Mouse (Mus musculus) v-Abl transformed pro-B cells (cell line): Measurements from ENCODE around the gene B3gnt6.

ENCODE experiments used
- in situ Hi-C, 2 experiments: fragments of 400-800 bp; cut with MboI; formaldehyde crosslinking; loops; one replicate each; pipeline ENCODE4 v1.15.1; 2025; ENCODE audit not compliant: unreplicated experiment in 2 of 2

Gene B3gnt6

GRCm38 (mm10) chr7:98155546-98156279 lies 43.6 kb downstream of the B3gnt6 start:
- in situ Hi-C loops: loop anchor here in 1 of 2 experiments (10.0 to 25.0 kb wide), 3 partner anchors 129 to 457 kb away; no protein-coding TSS in a partner anchor

DNA sequence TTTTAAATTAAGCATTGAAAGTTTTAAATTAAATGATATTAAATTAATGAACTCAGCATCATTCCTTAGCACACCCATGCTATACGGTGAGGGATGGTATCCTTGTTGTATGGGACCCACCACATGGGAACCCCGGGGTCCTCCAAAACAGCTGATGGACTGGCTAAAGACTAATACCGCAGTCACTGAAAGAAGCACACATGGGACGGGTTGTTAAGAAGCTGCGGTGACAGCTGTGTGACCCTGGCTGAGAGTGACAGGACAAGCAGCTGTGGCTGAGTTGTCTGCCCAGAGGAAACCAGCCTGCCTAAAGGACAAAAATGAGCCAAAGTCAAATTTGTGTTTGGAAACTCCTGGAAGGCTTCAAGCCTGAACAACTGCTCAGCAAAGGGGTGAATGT lies 45.4 kb downstream of the B3gnt6 start:
- in situ Hi-C loops: loop anchor here (5.0 to 25.0 kb wide), 4 partner anchors 38 to 458 kb away; no protein-coding TSS in a partner anchor

GRCm38 (mm10) chr7:98153345-98153744 lies 45.9 kb downstream of the B3gnt6 start:
- in situ Hi-C loops: loop anchor here (5.0 to 25.0 kb wide), 4 partner anchors 39 to 459 kb away; no protein-coding TSS in a partner anchor

DNA sequence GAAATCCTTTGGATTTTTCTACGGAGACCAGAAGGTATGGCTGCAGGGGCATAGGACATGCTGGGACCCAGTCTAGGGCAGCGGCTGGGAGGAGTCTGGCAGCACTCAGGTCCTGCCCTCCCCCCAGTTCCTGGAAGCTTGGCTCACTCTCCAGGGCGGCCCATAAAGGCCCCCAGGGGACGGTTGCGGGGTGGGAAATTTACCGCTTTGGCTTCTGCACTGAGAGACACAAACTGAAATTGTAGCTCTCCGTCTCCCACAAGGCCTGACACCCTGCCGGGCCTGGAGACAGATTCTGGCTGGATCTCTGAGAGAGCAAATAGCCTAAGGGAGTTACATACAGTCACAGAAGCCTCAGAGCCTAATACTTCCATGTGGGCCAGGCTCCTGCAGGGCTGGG lies 46.9 kb downstream of the B3gnt6 start:
- in situ Hi-C loops: loop anchor here (5.0 to 25.0 kb wide), 4 partner anchors 40 to 460 kb away; no protein-coding TSS in a partner anchor

DNA sequence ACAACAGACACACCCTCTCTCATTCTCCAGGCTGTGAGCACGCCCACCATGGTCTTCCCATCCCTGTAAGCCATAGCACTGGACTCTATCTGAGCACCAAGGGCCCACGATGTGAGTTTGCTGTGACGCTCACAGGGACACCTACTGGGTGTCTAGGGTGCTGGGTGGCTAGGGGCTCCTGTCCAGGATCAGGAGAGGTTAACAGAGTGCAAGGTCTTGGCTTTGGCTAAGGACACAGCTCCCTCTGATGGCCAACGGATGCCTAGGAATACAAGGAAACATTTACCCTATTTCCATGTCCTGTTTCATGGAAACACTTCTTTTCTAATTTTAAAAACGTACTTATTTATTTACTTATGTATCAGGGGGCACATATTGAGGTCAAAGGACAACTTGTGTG lies 48.8 kb downstream of the B3gnt6 start:
- in situ Hi-C loops: loop anchor here (5.0 to 25.0 kb wide), 4 partner anchors 42 to 462 kb away; no protein-coding TSS in a partner anchor

GRCm38 (mm10) chr7:98149802-98150201 lies 49.5 kb downstream of the B3gnt6 start:
- in situ Hi-C loops: loop anchor here (5.0 to 25.0 kb wide), 4 partner anchors 42 to 462 kb away; no protein-coding TSS in a partner anchor

DNA sequence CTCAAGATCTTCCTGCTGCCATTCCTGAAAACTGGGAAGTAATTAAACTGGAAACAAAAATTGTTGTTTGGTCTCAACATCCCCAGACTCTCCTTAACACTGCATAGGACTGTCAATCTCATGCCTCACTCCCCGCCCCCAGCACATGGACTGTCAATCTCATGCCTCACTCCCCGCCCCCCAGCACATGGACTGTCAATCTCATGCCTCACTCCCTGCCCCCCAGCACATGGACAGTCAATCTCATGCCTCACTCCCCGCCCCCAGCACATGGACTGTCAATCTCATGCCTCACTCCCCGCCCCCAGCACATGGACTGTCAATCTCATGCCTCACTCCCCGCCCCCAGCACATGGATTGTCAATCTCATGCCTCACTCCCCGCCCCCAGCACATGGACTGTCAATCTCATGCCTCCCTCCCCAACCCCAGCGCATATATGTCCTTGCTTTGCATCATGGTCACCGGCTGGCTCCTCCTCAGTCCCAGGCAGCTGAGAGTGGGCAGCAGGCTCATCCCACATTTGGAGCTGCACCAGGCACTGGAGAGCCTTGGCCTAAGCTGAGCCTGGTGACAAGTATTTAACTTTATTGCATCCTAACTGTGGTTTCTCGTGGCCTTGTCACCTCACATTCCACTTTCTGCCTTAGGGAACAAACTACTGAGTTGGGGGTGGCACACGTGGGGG lies 50.4 kb downstream of the B3gnt6 start:
- in situ Hi-C loops: no loop called here

- in situ Hi-C loops: no loop called here
These were observed 51.5 kb downstream of the B3gnt6 start for GRCm38 (mm10) chr7:98147766-98148165.

DNA sequence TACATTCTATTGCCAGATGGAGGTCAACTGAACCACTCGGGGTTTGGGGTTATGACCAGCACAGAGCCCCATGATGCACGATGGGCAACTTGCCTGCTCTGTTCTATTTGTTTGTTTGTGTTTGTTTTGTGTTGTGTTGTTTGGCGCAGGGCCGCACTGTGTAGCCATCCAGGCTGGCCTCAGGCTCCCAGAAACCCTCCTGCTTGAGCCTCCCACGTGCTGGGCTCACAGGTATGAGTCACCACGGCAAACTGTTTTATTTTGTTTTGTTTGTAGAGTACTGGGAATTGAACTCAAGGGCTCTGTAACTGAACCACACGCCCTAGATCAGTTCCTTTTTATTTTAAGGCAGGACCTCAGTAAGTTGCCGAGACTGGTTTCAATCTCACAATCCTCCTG lies 52.8 kb downstream of the B3gnt6 start:
- in situ Hi-C loops: no loop called here

- in situ Hi-C loops: no loop called here
These were observed 53.3 kb downstream of the B3gnt6 start for GRCm38 (mm10) chr7:98145842-98146446.

DNA sequence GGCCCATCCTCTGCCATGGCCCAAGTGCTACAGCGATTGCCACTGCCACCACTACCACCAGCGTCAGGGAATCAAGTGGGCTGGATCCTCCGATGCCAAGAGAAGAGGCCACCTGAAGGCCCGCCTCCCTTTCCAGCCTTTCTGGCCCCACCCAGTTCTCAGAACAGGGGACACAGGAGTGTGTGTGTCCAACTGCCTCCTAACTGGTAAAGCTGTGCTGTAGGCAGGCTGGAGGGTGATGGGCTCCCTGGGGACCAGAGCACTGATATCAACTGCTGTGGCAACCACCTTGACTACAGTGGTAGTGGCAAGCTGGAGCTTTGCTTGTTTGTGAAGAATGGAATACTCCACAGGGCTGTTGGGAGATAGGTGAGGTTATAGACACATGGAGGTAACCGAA lies 53.9 kb downstream of the B3gnt6 start, which contains the start of gene Omp:
Gene Omp, minus strand, starts transcription at position 101 of the 400 bp plus-strand sequence.
- in situ Hi-C loops: no loop called here

DNA sequence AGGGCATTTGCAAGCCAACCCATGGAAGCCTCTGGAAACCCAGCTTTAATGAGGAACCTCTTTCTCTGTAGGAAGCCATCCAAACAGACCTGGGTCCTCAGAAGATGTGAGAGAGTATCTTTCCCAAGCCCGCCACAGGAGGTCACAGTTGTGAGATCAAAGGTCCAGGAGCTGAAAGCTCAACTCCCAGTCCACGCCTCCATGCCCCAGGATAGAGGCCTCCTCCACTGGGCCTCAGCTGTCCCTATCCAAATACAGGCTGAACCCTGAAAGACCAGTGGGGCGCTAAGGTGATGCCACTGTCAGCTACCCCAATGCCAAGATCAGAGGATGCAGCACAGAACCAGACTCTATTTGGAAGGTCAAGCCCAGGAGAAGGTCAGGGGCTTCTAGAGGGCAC lies 56.6 kb downstream of the B3gnt6 start:
- in situ Hi-C loops: no loop called here
